Mouse (Mus musculus) liver, adult 2 months (tissue): Measurements from ENCODE around the gene Cnot4. TPM values are rescaled to one million over a fixed set of nuclear protein-coding genes. Genes with fewer than 3 reads are reported as not detected.

Experiments
- DNase-seq: peaks from one replicate; pipeline ENCODE4 v3.0.0-alpha.2; 2011; ENCODE audit warnings: low read depth, low spot score; ENCODE audit errors: extremely low read depth
- H3K27ac ChIP-seq: fragments of 200-500 bp; replicated peaks from 2 replicates; pipeline ENCODE4 v1.5.1; 2012; ENCODE audit warnings: low read depth, mild to moderate bottlenecking, control low read depth, inconsistent platforms, low read length; ENCODE audit not compliant: insufficient read depth
- H3K27me3 ChIP-seq: fragments of 200-500 bp; 2 replicates; pipeline ENCODE4 v1.6.1; 2012; ENCODE audit warnings: mild to moderate bottlenecking, moderate library complexity, low read length, inconsistent platforms; ENCODE audit not compliant: control insufficient read depth, insufficient read depth
- H3K36me3 ChIP-seq: fragments of 200-500 bp; 2 replicates; pipeline ENCODE4 v1.6.1; 2012; ENCODE audit warnings: low read length, inconsistent platforms; ENCODE audit not compliant: control insufficient read depth, insufficient read depth
- H3K4me1 ChIP-seq: fragments of 200-500 bp; 2 replicates; pipeline ENCODE4 v1.6.1; 2011; ENCODE audit warnings: low read length; ENCODE audit not compliant: control insufficient read depth, insufficient read depth
- H3K4me3 ChIP-seq: fragments of 200-500 bp; 2 replicates; pipeline ENCODE4 v1.5.1; 2011; ENCODE audit warnings: low read depth, mild to moderate bottlenecking, control low read depth, low read length, moderate library complexity; ENCODE audit not compliant: insufficient read depth
- H3K79me2 ChIP-seq: fragments of 200-500 bp; 2 replicates; pipeline ENCODE4 v1.6.1; 2012; ENCODE audit warnings: inconsistent platforms, mild to moderate bottlenecking, low read length, moderate library complexity; ENCODE audit not compliant: control insufficient read depth, insufficient read depth
- H3K9ac ChIP-seq: fragments of 200-500 bp; 2 replicates; pipeline ENCODE4 v1.6.1; 2012; ENCODE audit warnings: low read depth, mild to moderate bottlenecking, control low read depth, inconsistent platforms, low read length
- CTCF ChIP-seq: fragments of 200-500 bp; IDR thresholded peaks from 2 replicates; pipeline ENCODE4 v1.5.1; 2011; ENCODE audit warnings: low read depth, low read length, control low read depth
- POLR2A ChIP-seq: fragments of 200-500 bp; IDR thresholded peaks from 2 replicates; pipeline ENCODE4 v1.6.1; 2011; ENCODE audit warnings: low read length, control low read depth; ENCODE audit not compliant: insufficient read depth; ENCODE audit errors: extremely low read depth
- WGBS: fragments of 180-500 bp; shearing (Covaris S2); methylation state at CpG from one replicate; pipeline ENCODE4 v1.1.7; 2018; 5-methylcytosine and 5-hydroxymethylcytosine counted together
- polyA plus RNA-seq: library from polyadenylated mRNA; depleted of rRNA; stranded (reverse); fragments of >200 nt; gene quantifications from 2 replicates; pipeline ENCODE4 v1.2.3, GENCODE M21; 2012; rRNA removed
- total RNA-seq: library from RNA; depleted of rRNA; stranded (reverse); fragments of >200 nt; gene quantifications from 2 replicates; pipeline ENCODE4 v1.2.3, GENCODE M21; 2014; rRNA removed

Cnot4 gene
- total and polyA plus RNA-seq, 2 experiments: 5.4 to 8.5 TPM

DNA sequence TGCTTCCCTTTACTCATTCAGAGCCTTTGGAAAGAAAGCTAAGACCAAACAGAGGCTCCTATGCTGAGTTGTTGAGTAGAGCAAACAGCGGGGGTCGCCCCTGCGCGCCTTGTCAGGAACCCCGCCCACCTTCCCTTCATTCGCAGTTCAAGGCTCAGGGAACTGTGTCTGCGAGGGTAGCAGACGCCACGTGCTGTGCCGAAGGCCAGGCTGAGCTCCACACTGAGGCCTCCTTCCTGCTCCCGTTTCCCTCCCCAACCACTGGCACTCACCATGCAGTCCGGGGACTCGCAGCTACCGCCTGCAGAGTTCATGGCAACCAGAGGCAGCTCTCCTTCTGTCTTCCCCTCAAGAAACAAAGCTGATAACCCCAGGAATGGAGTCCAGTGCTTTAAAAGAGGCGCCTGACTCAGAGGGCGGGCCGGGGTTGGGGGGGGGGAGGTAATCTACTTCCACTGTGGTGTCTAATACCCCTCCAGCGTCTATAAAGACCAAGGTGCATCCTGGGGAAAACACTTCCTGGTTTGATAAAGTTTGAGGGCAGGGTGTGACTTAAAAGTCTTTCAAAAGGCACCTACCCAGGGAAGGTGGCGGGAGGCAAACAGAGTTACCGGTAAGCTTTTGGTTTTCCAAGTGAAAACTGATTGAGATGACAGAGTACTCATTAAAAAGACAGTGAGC lies 145.3 kb downstream of the Cnot4 start, which contains the start of gene Slc23a4:
Slc23a4 (minus strand) TSS at position 324 of the 681 bp plus-strand sequence.
- Histone ChIP-seq H3K9ac (no peak within 1 kb of the TSS), H3K79me2 (no peaks in the 10 kb centered on the region), H3K36me3 (no peaks in the 10 kb centered on the region), H3K4me3 (no peak within 1 kb of the TSS), H3K4me1 (no peaks in the 10 kb centered on the region), H3K27ac (no peak within 1 kb of the TSS), H3K27me3 (no peaks in the 10 kb centered on the region)
- no peak for TF ChIP-seq CTCF
- no peak for TF ChIP-seq POLR2A
- 19% methylated on average over 20 of the region's 20 CpGs for WGBS
- no peak for DNase-seq

DNA sequence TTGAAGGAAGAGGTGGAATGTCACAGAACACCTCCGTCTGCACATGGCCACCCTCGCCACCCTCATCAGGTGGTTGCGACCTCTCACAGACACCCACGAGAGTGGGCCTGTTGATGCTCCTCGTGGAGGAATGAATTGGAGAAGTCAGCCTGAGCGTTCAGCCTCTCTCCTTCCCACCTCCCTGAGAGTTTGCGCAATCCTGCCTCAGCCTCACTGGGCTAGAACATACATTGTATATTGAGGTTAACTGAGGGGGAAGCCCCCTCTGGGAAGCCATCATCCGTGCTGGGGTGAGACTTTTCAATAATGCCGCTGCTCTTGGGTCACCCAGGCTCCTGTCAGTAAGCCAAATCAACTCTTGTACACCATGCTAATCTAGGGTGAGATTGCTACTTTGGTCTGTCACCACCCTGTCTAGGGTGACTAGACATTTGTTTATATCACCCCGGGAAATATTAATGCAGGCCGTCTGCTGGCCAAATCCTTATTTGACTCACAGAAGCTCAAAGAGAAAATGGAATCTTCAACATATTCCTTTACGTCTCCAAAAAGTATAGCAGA lies 146.4 kb downstream of the Cnot4 start:
- H3K36me3 ChIP-seq: no peaks in the 10 kb centered on the region
- no peak for TF ChIP-seq CTCF
- no peak for TF ChIP-seq POLR2A
- H3K27me3 ChIP-seq: no peaks in the 10 kb centered on the region
- H3K4me1 ChIP-seq: no peaks in the 10 kb centered on the region
- no peak for DNase-seq
- H3K79me2 ChIP-seq: no peaks in the 10 kb centered on the region
- H3K27ac ChIP-seq: no peak overlapping the region
- H3K4me3 ChIP-seq: no peak overlapping the region
- H3K9ac ChIP-seq: no peak overlapping the region
- WGBS: 82% methylated on average over 12 of the region's 12 CpGs

DNA sequence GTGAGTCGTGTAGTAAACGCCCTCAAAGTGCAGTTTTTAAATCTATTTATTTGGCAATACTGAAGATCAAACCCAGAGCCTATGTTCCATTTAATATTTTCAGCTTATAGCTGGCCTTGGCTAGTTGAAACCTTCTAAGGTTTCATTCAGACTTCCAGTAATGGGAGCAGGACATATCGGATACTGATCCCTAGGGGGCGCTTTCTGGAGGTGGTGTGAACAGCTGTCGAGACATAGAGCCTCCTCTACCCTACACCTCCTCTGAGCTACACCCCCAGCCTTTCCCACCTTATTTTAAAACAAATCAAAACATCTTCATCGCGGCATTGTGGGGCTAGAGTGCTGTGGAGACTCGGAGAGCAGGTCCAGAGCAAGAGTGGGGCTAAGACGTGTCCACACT lies 152.9 kb downstream of the Cnot4 start:
- Histone ChIP-seq H3K27me3 (peaks cover 5% of the 10 kb centered on the region; the same call in 1 of the 2 replicates), H3K36me3 (no peaks in the 10 kb centered on the region), H3K27ac (no peak overlapping the region), H3K4me1 (no peaks in the 10 kb centered on the region), H3K9ac (no peak overlapping the region), H3K4me3 (no peak overlapping the region), H3K79me2 (no peaks in the 10 kb centered on the region)
- TF ChIP-seq POLR2A (no peak), CTCF (no peak)
- 65% methylated on average over 9 of the region's 9 CpGs for WGBS
- no peak for DNase-seq

DNA sequence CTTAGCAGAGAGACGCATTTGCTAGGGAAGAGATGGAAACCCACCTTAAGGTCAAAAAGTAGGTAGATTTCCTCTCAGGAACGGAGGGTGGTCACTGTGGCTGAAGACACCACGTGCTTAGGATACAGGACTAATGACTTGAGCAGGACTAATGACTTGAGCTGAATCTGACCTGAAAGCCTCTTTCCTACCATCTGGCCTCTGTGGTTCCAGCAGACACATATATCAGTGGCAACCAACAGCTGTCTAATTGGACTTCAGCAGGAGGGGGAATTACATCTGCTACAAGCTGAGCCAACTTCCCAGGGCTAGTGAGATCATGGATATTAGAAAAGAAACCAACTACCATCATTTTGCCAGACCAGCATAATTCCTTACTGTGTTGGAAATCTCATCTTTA lies 154.2 kb downstream of the Cnot4 start:
- Histone ChIP-seq H3K36me3 (no peaks in the 10 kb centered on the region), H3K27me3 (peaks cover 5% of the 10 kb centered on the region; the same call in 1 of the 2 replicates), H3K4me3 (no peak overlapping the region), H3K79me2 (no peaks in the 10 kb centered on the region), H3K9ac (no peak overlapping the region), H3K27ac (no peak overlapping the region), H3K4me1 (no peaks in the 10 kb centered on the region)
- 94% methylated on average over 3 of the region's 3 CpGs for WGBS
- no peak for DNase-seq
- no peak for TF ChIP-seq POLR2A
- no peak for TF ChIP-seq CTCF

Other genes with a start within 250 kb of the Cnot4 start
- gene Wdr91, start 222.8 kb downstream of the Cnot4 start, total RNA-seq: 9.5 and 14.9 TPM in 2 replicates
- gene Wdr91, start 222.8 kb downstream of the Cnot4 start, polyA plus RNA-seq: 23.4 and 28.0 TPM in 2 replicates
- not detected in 2 replicates for gene Stra8, start 213.6 kb downstream of the Cnot4 start, total RNA-seq
- not detected in 2 replicates for gene Stra8, start 213.6 kb downstream of the Cnot4 start, polyA plus RNA-seq
- gene Slc23a4, start 145.3 kb downstream of the Cnot4 start, total RNA-seq: not detected in 2 replicates
- 0.22 TPM in 1 of 2 replicates, not detected in the other for gene Slc23a4, start 145.3 kb downstream of the Cnot4 start, polyA plus RNA-seq
- 9.5 and 10.6 TPM in 2 replicates for gene Nup205, start 43.7 kb upstream of the Cnot4 start, total RNA-seq
- 4.2 and 6.4 TPM in 2 replicates for gene Nup205, start 43.7 kb upstream of the Cnot4 start, polyA plus RNA-seq
- gene Slc13a4, start 174.4 kb upstream of the Cnot4 start, total RNA-seq: under 0.01 and 0.09 TPM in 2 replicates
- gene Slc13a4, start 174.4 kb upstream of the Cnot4 start, polyA plus RNA-seq: 0.06 and 0.10 TPM in 2 replicates
- gene Fam180a, start 192.4 kb upstream of the Cnot4 start, total RNA-seq: 1.0 and 1.7 TPM in 2 replicates
- gene Fam180a, start 192.4 kb upstream of the Cnot4 start, polyA plus RNA-seq: 0.09 and 0.11 TPM in 2 replicates